Mouse (Mus musculus): ENCODE data around the gene Slx1b.
"Not testable (repeated sequence)": the region's sequence is repeated elsewhere in the genome, so short reads cannot be mapped to it uniquely, and the experiment has no call there.

Slx1b gene

GRCm38 (mm10) chr7:126702358-126702757 is 6.8 kb upstream of the Slx1b start:
- DNase-seq = no peak

GRCm38 (mm10) chr7:126701559-126702357 is 6.2 kb upstream of the Slx1b start:
- DNase-seq = no peak

GRCm38 (mm10) chr7:126701070-126701469 is 5.5 kb upstream of the Slx1b start:
- peak; percentile 87 for DNase-seq

GRCm38 (mm10) chr7:126700063-126701015 is 4.8 kb upstream of the Slx1b start:
- no peak for DNase-seq

GRCm38 (mm10) chr7:126697838-126698237 is 2.3 kb upstream of the Slx1b start:
- DNase-seq = no peak

GRCm38 (mm10) chr7:126696886-126697285 is 1.3 kb upstream of the Slx1b start:
- DNase-seq = no peak

- DNase-seq = no peak
Measured at GRCm38 (mm10) chr7:126696303-126696702, 719 bp upstream of the Slx1b start.

GRCm38 (mm10) chr7:126695210-126695611 is 373 bp downstream of the Slx1b start, which contains the start of gene Bola2:
Gene Bola2 (plus strand): TSS chr7:126695401.
- DNase-seq = no peak

- DNase-seq = no peak
Measured at GRCm38 (mm10) chr7:126694441-126695051, 1.0 kb downstream of the Slx1b start.

GRCm38 (mm10) chr7:126693781-126694180 is 1.8 kb downstream of the Slx1b start:
- no peak for DNase-seq

GRCm38 (mm10) chr7:126693256-126693655 is 2.3 kb downstream of the Slx1b start:
- DNase-seq = peak; percentile 66

GRCm38 (mm10) chr7:126692426-126692825 is 3.2 kb downstream of the Slx1b start:
- DNase-seq = no peak

GRCm38 (mm10) chr7:126691676-126692075 is 3.9 kb downstream of the Slx1b start:
- no peak for DNase-seq

GRCm38 (mm10) chr7:126690737-126691136 is 4.8 kb downstream of the Slx1b start:
- DNase-seq = no peak

- no peak for DNase-seq
Measured at GRCm38 (mm10) chr7:126689021-126689420, 6.6 kb downstream of the Slx1b start.

GRCm38 (mm10) chr7:126688156-126688555 is 7.4 kb downstream of the Slx1b start:
- DNase-seq = not testable (repeated sequence)

- no peak for DNase-seq
Measured at GRCm38 (mm10) chr7:126681221-126681620, 14.4 kb downstream of the Slx1b start.

- no peak for DNase-seq
Measured at GRCm38 (mm10) chr7:126679683-126680082, 15.9 kb downstream of the Slx1b start.

- DNase-seq = no peak
Measured at GRCm38 (mm10) chr7:126678545-126679341, 16.8 kb downstream of the Slx1b start.

GRCm38 (mm10) chr7:126676631-126677220 is 18.9 kb downstream of the Slx1b start:
- no peak for DNase-seq

GRCm38 (mm10) chr7:126676207-126676606 is 19.4 kb downstream of the Slx1b start, which contains the start of gene Sult1a1:
Gene Sult1a1 (minus strand): TSS chr7:126676432.
- DNase-seq = no peak

GRCm38 (mm10) chr7:126675104-126675503 is 20.5 kb downstream of the Slx1b start:
- DNase-seq = no peak

All from right cerebral cortex, postnatal 25 days (tissue).